17 mouse cellular contexts compared by ENCODE assay signal in genomic region chr10:77455251-77456010, GRCm38 (mm10). TPM values are rescaled to one million over a fixed set of nuclear protein-coding genes. Genes with fewer than 3 reads are reported as not detected.
DNase-seq lines count a peak whose midpoint lies in the region; ATAC-seq and TF ChIP-seq lines count a peak whose summit lies in the region.
"Had no signal": no experiment of that assay in that cellular context is flagged by ENCODE, and none has a peak within 500 bp of the region (broad histone marks: within the 10 kb centered on the region; RNA-seq: fewer than 3 reads in every experiment).

No protein-coding gene starts in this region.

- no peak for TF ChIP-seq CTCF in stomach, postnatal 0 days (IDR thresholded peaks at IDR 0.05; ENCODE audit: low read depth)

- 70% methylated on average over 14 of the region's 14 CpGs for WGBS in limb, embryonic 14.5 days
- WGBS in limb, embryonic 10.5 days: 88% methylated on average over 14 of the region's 14 CpGs
- 52% methylated on average over 14 of the region's 14 CpGs for WGBS in lung, embryonic 15.5 days
- 60% methylated on average over 14 of the region's 14 CpGs for WGBS in stomach, postnatal 0 days

- H3K9ac ChIP-seq in limb, embryonic 14.5 days (ENCODE audit: low read depth, low read length, severe bottlenecking): no peak overlapping the region
- no peak overlapping the region for H3K9ac ChIP-seq in lung, embryonic 15.5 days
- H3K9ac ChIP-seq in stomach, postnatal 0 days (ENCODE audit: low read length): no peak overlapping the region
- H3K9ac ChIP-seq: hindbrain, embryonic 15.5 days; liver, embryonic 12.5 days; neural tube, embryonic 12.5 days; stomach, embryonic 15.5 days had no signal

- H3K27me3 ChIP-seq in limb, embryonic 14.5 days (ENCODE audit: control insufficient read depth, insufficient read depth, low read length): no peaks in the 10 kb centered on the region
- no peaks in the 10 kb centered on the region for H3K27me3 ChIP-seq in limb, embryonic 10.5 days (ENCODE audit: low read depth, poor library complexity, severe bottlenecking)
- H3K27me3 ChIP-seq in lung, embryonic 15.5 days: no peaks in the 10 kb centered on the region
- no peaks in the 10 kb centered on the region for H3K27me3 ChIP-seq in stomach, postnatal 0 days (ENCODE audit: control insufficient read depth, insufficient read depth, low read length)
- H3K27me3 ChIP-seq: hindbrain, embryonic 15.5 days; neural tube, embryonic 12.5 days; stomach, embryonic 15.5 days had no signal

- H3K9me3 ChIP-seq in limb, embryonic 14.5 days (ENCODE audit: control insufficient read depth, low read length): peaks cover 8% of the 10 kb centered on the region; the same call in 1 of the 2 replicates
- no peaks in the 10 kb centered on the region for H3K9me3 ChIP-seq in limb, embryonic 10.5 days (replicated peaks)
- no peaks in the 10 kb centered on the region for H3K9me3 ChIP-seq in lung, embryonic 15.5 days
- H3K9me3 ChIP-seq in stomach, postnatal 0 days (ENCODE audit: control insufficient read depth, low read length): no peaks in the 10 kb centered on the region
- H3K9me3 ChIP-seq: forebrain, embryonic 10.5 days; hindbrain, embryonic 15.5 days; liver, embryonic 12.5 days; neural tube, embryonic 12.5 days; stomach, embryonic 15.5 days had no signal

- no peak overlapping the region for H3K4me2 ChIP-seq in limb, embryonic 14.5 days (replicated peaks; ENCODE audit: low read depth, low read length, severe bottlenecking)
- H3K4me2 ChIP-seq in lung, embryonic 15.5 days: no peak overlapping the region
- H3K4me2 ChIP-seq in stomach, postnatal 0 days (replicated peaks; ENCODE audit: low read depth): no peak overlapping the region
- H3K4me2 ChIP-seq: hindbrain, embryonic 15.5 days; liver, embryonic 12.5 days; neural tube, embryonic 12.5 days; stomach, embryonic 15.5 days had no signal

- H3K27ac ChIP-seq in limb, embryonic 14.5 days (replicated peaks; ENCODE audit: low read depth, low read length): peak overlapping the region; percentile 43; the same call in 1 of the 2 replicates
- no peak overlapping the region for H3K27ac ChIP-seq in limb, embryonic 10.5 days
- H3K27ac ChIP-seq in lung, embryonic 15.5 days: peak overlapping the region; percentile 65
- 0 out of 2 replicates have a peak overlapping the region, but pooled peaks have one; percentile 20 for H3K27ac ChIP-seq in stomach, postnatal 0 days (replicated peaks)
- H3K27ac ChIP-seq: forebrain, embryonic 10.5 days; hindbrain, embryonic 15.5 days; liver, embryonic 12.5 days; neural tube, embryonic 12.5 days; stomach, embryonic 15.5 days had no signal

- H3K4me3 ChIP-seq in limb, embryonic 14.5 days (replicated peaks; ENCODE audit: low read length): no peak overlapping the region
- no peak overlapping the region for H3K4me3 ChIP-seq in limb, embryonic 10.5 days
- H3K4me3 ChIP-seq in lung, embryonic 15.5 days: no peak overlapping the region
- no peak overlapping the region for H3K4me3 ChIP-seq in stomach, postnatal 0 days (ENCODE audit: low read depth, low read length)
- H3K4me3 ChIP-seq: forebrain, embryonic 10.5 days; hindbrain, embryonic 15.5 days; liver, embryonic 12.5 days; neural tube, embryonic 12.5 days; stomach, embryonic 15.5 days had no signal

- H3K36me3 ChIP-seq in limb, embryonic 14.5 days (ENCODE audit: control insufficient read depth, insufficient read depth, low read length): no peaks in the 10 kb centered on the region
- no peaks in the 10 kb centered on the region for H3K36me3 ChIP-seq in limb, embryonic 10.5 days
- no peaks in the 10 kb centered on the region for H3K36me3 ChIP-seq in lung, embryonic 15.5 days
- no peaks in the 10 kb centered on the region for H3K36me3 ChIP-seq in stomach, postnatal 0 days (ENCODE audit: control insufficient read depth, insufficient read depth, low read length)
- H3K36me3 ChIP-seq: forebrain, embryonic 10.5 days; hindbrain, embryonic 15.5 days; liver, embryonic 12.5 days; neural tube, embryonic 12.5 days; stomach, embryonic 15.5 days had no signal

- no peak for TF ChIP-seq POLR2A in limb, embryonic 14.5 days (IDR thresholded peaks at IDR 0.05; ENCODE audit: borderline replicate concordance, extremely low read depth, insufficient read depth, insufficient read length)

- DNase-seq in adrenal gland, adult 2 months: peak; percentile 14
- DNase-seq in adrenal gland, postnatal 36 days: no peak
- DNase-seq in limb, embryonic 14.5 days (ENCODE audit: low spot score): no peak
- DNase-seq in limb, embryonic 10.5 days (ENCODE audit: low spot score): no peak
- DNase-seq in stomach, postnatal 0 days (ENCODE audit: low spot score): no peak
- DNase-seq in gastrocnemius, adult 8-10 months (ENCODE audit: low spot score in 2 of 2): no peak
- no peak for DNase-seq in ovary, postnatal 10 days (ENCODE audit: low spot score)
- DNase-seq: cerebellum, adult 11-12 months; kidney, adult 8-10 months; kidney, postnatal 4 days; spleen, adult 18-20 months had no signal

- no peak for TF ChIP-seq EP300 in stomach, postnatal 0 days (optimal IDR thresholded peaks at IDR 0.05)

- H3K4me1 ChIP-seq in limb, embryonic 14.5 days (ENCODE audit: control insufficient read depth, insufficient read depth, low read length): peaks cover 4% of the 10 kb centered on the region; the same call in 1 of the 2 replicates
- peaks cover 3% of the 10 kb centered on the region; the same call in 1 of the 2 replicates for H3K4me1 ChIP-seq in limb, embryonic 10.5 days
- H3K4me1 ChIP-seq in lung, embryonic 15.5 days: peaks cover 17% of the 10 kb centered on the region
- H3K4me1 ChIP-seq in stomach, postnatal 0 days (replicated peaks; ENCODE audit: control insufficient read depth, insufficient read depth): 0 out of 2 replicates have a peak, but pooled peaks cover 3% of the 10 kb centered on the region
- H3K4me1 ChIP-seq: forebrain, embryonic 10.5 days; hindbrain, embryonic 15.5 days; liver, embryonic 12.5 days; neural tube, embryonic 12.5 days; stomach, embryonic 15.5 days had no signal

- no peak for ATAC-seq in limb, embryonic 14.5 days (ENCODE audit: low FRiP score, low read depth)
- ATAC-seq in lung, embryonic 15.5 days (ENCODE audit: borderline replicate concordance, extremely low read depth, low FRiP score, low TSS enrichment): peak; percentile 63
- ATAC-seq in stomach, postnatal 0 days (ENCODE audit: low FRiP score, low TSS enrichment): no peak
- ATAC-seq: liver, embryonic 12.5 days had no signal

RNA-seq across cellular contexts. Expression of gene Adarb1, which starts 37.4 kb away (rescaled TPM):
- total RNA-seq in adrenal gland, adult 2 months (2021): 10 to 100 TPM; 14.4 to 23.5 TPM
- 11.3 and 13.5 TPM in 2 replicates for polyA plus RNA-seq in adrenal gland, adult 2 months (2012; rRNA removed)
- total RNA-seq in adrenal gland, postnatal 36 days (2021): 10 to 100 TPM; 10.8 to 68.2 TPM
- 7.4 and 8.2 TPM in 2 replicates for polyA plus RNA-seq in limb, embryonic 14.5 days (2012; rRNA removed)
- polyA plus RNA-seq in limb, embryonic 14.5 days (2014; fragmentation: Nextera tagmentation; extraction: Ambion mirVana): 3.5 and 3.6 TPM in 2 replicates
- polyA plus RNA-seq in limb, embryonic 10.5 days (2016; fragmentation: Nextera tagmentation; extraction: Ambion mirVana): 4.9 and 5.0 TPM in 2 replicates
- 37.7 and 41.0 TPM in 2 replicates for polyA plus RNA-seq in lung, embryonic 15.5 days (2015; fragmentation: Nextera tagmentation; extraction: Ambion mirVana)
- polyA plus RNA-seq in stomach, postnatal 0 days (2015; fragmentation: Nextera tagmentation; extraction: Ambion mirVana): 5.6 and 6.9 TPM in 2 replicates
- total RNA-seq in gastrocnemius, adult 8-10 months (2022): 1 to 10 TPM; 3.1 to 7.2 (median 6.2) TPM
